Mouse (Mus musculus) limb, embryonic 13.5 days (tissue): ENCODE measurements around the gene Mbtps2. TPM values are rescaled to one million over a fixed set of nuclear protein-coding genes. Genes with fewer than 3 reads are reported as not detected.

ENCODE experiments used
- ATAC-seq: fragments of 200-750 bp; cut with Nextera tagmentation; 2 replicates; pipeline ENCODE4 v1.8.0; 2017; ENCODE audit warnings: low read depth, moderate number of reproducible peaks, moderate TSS enrichment; ENCODE audit not compliant: low FRiP score
- H3K27ac ChIP-seq: fragments of 300-500 bp; sonication (generic); 2 replicates; pipeline ENCODE4 v1.5.1; 2015; ENCODE audit warnings: inconsistent platforms, mild to moderate bottlenecking, moderate library complexity
- H3K27me3 ChIP-seq: fragments of 300-500 bp; sonication (generic); 2 replicates; pipeline ENCODE4 v1.6.1; 2015; ENCODE audit warnings: mild to moderate bottlenecking, inconsistent platforms
- H3K36me3 ChIP-seq: fragments of 300-500 bp; sonication (generic); 2 replicates; pipeline ENCODE4 v1.6.1; 2015; ENCODE audit warnings: inconsistent platforms, mild to moderate bottlenecking, moderate library complexity
- H3K4me1 ChIP-seq: fragments of 300-500 bp; sonication (generic); 2 replicates; pipeline ENCODE4 v1.6.1; 2015; ENCODE audit warnings: inconsistent platforms
- H3K4me2 ChIP-seq: fragments of 300-500 bp; sonication (generic); replicated peaks from 2 replicates; pipeline ENCODE4 v1.6.1; 2015; ENCODE audit warnings: inconsistent platforms, mild to moderate bottlenecking, moderate library complexity
- H3K4me3 ChIP-seq: fragments of 300-500 bp; sonication (generic); 2 replicates; pipeline ENCODE4 v1.5.1; 2015; ENCODE audit warnings: moderate library complexity, mild to moderate bottlenecking, inconsistent platforms
- H3K9ac ChIP-seq: fragments of 300-500 bp; sonication (generic); 2 replicates; pipeline ENCODE4 v1.6.1; 2015; ENCODE audit warnings: mild to moderate bottlenecking, inconsistent platforms
- H3K9me3 ChIP-seq: fragments of 300-500 bp; sonication (generic); 2 replicates; pipeline ENCODE4 v1.6.1; 2016; ENCODE audit warnings: inconsistent platforms
- WGBS: fragments of 180-500 bp; shearing (Covaris S2); methylation state at CpG from one replicate; pipeline ENCODE4 v1.1.7; 2015; 5-methylcytosine and 5-hydroxymethylcytosine counted together
- polyA plus RNA-seq: library from polyadenylated mRNA; unstranded; fragments of >200 nt; fragmentation: Nextera tagmentation; extraction: Ambion mirVana; gene quantifications from 2 replicates; pipeline ENCODE4 v1.2.1, GENCODE M21; 2015

Gene Mbtps2
- polyA plus RNA-seq, 1 experiment from 2014 or later, result 25.7 TPM

GRCm38 (mm10) chrX:157493159-157493558 lies 105.4 kb downstream of the Mbtps2 start:
- no peaks in the 10 kb centered on the region for H3K9me3 ChIP-seq
- H3K27ac ChIP-seq, result no peak overlapping the region
- H3K9ac ChIP-seq, result no peak overlapping the region
- no peak overlapping the region for H3K4me3 ChIP-seq
- peaks cover 13% of the 10 kb centered on the region; the same call in 1 of the 2 replicates for H3K27me3 ChIP-seq
- H3K4me1 ChIP-seq, result peaks cover 5% of the 10 kb centered on the region; the same call in 1 of the 2 replicates
- H3K36me3 ChIP-seq, result no peaks in the 10 kb centered on the region
- 89% methylated on average over 4 of the region's 4 CpGs for WGBS
- H3K4me2 ChIP-seq, result no peak overlapping the region
- no peak for ATAC-seq

- H3K27ac ChIP-seq, result peak within 1 kb of the TSS; percentile 69
- ATAC-seq, result peak; percentile 91
- H3K9ac ChIP-seq, result peak within 1 kb of the TSS; percentile 82
- H3K27me3 ChIP-seq, result peaks cover 13% of the 10 kb centered on the region; the same call in 1 of the 2 replicates
- H3K36me3 ChIP-seq, result no peaks in the 10 kb centered on the region
- 18% methylated on average over 17 of the region's 45 CpGs for WGBS
- H3K4me3 ChIP-seq, result peak within 1 kb of the TSS; percentile 65
- H3K9me3 ChIP-seq, result no peaks in the 10 kb centered on the region
- peak within 1 kb of the TSS; percentile 64 for H3K4me2 ChIP-seq
- peaks cover 5% of the 10 kb centered on the region; the same call in 1 of the 2 replicates for H3K4me1 ChIP-seq
Observed at GRCm38 (mm10) chrX:157491944-157492726, 106.4 kb downstream of the Mbtps2 start, which contains the start of gene Sms. Sms (minus strand) TSS chrX:157492287.

- peak overlapping the region; percentile 69 for H3K27ac ChIP-seq
- H3K4me1 ChIP-seq, result peaks cover 5% of the 10 kb centered on the region; the same call in 1 of the 2 replicates
- no peaks in the 10 kb centered on the region for H3K36me3 ChIP-seq
- H3K4me3 ChIP-seq, result peak overlapping the region; percentile 65
- H3K9me3 ChIP-seq, result no peaks in the 10 kb centered on the region
- peak overlapping the region; percentile 64 for H3K4me2 ChIP-seq
- 21% methylated on average over 41 of the region's 104 CpGs for whole genome bisulfite sequencing
- peaks cover 13% of the 10 kb centered on the region; the same call in 1 of the 2 replicates for H3K27me3 ChIP-seq
- peak overlapping the region; percentile 82 for H3K9ac ChIP-seq
- ATAC-seq, result peak; percentile 61
Observed at GRCm38 (mm10) chrX:157491145-157491935, 107.2 kb downstream of the Mbtps2 start.

GRCm38 (mm10) chrX:157490769-157491144 lies 107.8 kb downstream of the Mbtps2 start:
- Histone ChIP-seq H3K9me3 (no peaks in the 10 kb centered on the region), H3K4me2 (peak overlapping the region; percentile 64), H3K4me1 (peaks cover 5% of the 10 kb centered on the region; the same call in 1 of the 2 replicates), H3K9ac (peak overlapping the region; percentile 82), H3K36me3 (no peaks in the 10 kb centered on the region), H3K4me3 (peak overlapping the region; percentile 65), H3K27ac (no peak overlapping the region), H3K27me3 (peaks cover 13% of the 10 kb centered on the region; the same call in 1 of the 2 replicates)
- no peak for ATAC-seq
- WGBS, result 14% methylated on average over 12 of the region's 12 CpGs

- WGBS, result 26% methylated on average over 9 of the region's 9 CpGs
- Histone ChIP-seq H3K27me3 (peaks cover 13% of the 10 kb centered on the region; the same call in 1 of the 2 replicates), H3K36me3 (no peaks in the 10 kb centered on the region), H3K9me3 (no peaks in the 10 kb centered on the region), H3K9ac (peak overlapping the region; percentile 82), H3K4me3 (peak overlapping the region; percentile 65), H3K4me1 (peaks cover 5% of the 10 kb centered on the region; the same call in 1 of the 2 replicates), H3K27ac (no peak overlapping the region), H3K4me2 (peak overlapping the region; percentile 64)
- ATAC-seq, result no peak
Observed at GRCm38 (mm10) chrX:157489871-157490721, 108.4 kb downstream of the Mbtps2 start.

GRCm38 (mm10) chrX:157488831-157489230 lies 109.7 kb downstream of the Mbtps2 start:
- Histone ChIP-seq H3K4me2 (no peak overlapping the region), H3K36me3 (no peaks in the 10 kb centered on the region), H3K4me3 (no peak overlapping the region), H3K27ac (no peak overlapping the region), H3K9me3 (no peaks in the 10 kb centered on the region), H3K4me1 (peaks cover 5% of the 10 kb centered on the region; the same call in 1 of the 2 replicates), H3K9ac (no peak overlapping the region), H3K27me3 (peaks cover 13% of the 10 kb centered on the region; the same call in 1 of the 2 replicates)
- no peak for ATAC-seq
- 74% methylated on average over 3 of the region's 3 CpGs for WGBS

- Histone ChIP-seq H3K9ac (no peak overlapping the region), H3K4me3 (no peak overlapping the region), H3K9me3 (no peaks in the 10 kb centered on the region), H3K27me3 (peaks cover 8% of the 10 kb centered on the region; the same call in 1 of the 2 replicates), H3K4me2 (no peak overlapping the region), H3K27ac (no peak overlapping the region), H3K36me3 (no peaks in the 10 kb centered on the region), H3K4me1 (peaks cover 5% of the 10 kb centered on the region; the same call in 1 of the 2 replicates)
- ATAC-seq, result no peak
- WGBS, result 63% methylated on average over 2 of the region's 2 CpGs
Observed at GRCm38 (mm10) chrX:157486765-157487164, 111.8 kb downstream of the Mbtps2 start.

Other genes with a start within 250 kb of the Mbtps2 start
- 2.9 and 3.6 TPM in 2 replicates for gene Phex, start 183.4 kb downstream of the Mbtps2 start, polyA plus RNA-seq
- gene Sms, start 106.4 kb downstream of the Mbtps2 start, polyA plus RNA-seq, result 56.4 and 59.9 TPM in 2 replicates
- gene Yy2, start 29.7 kb downstream of the Mbtps2 start, polyA plus RNA-seq, result 4.6 and 5.3 TPM in 2 replicates
- 21.1 and 22.2 TPM in 2 replicates for gene Smpx, start 100.2 kb upstream of the Mbtps2 start, polyA plus RNA-seq
- gene Klhl34, start 219.7 kb upstream of the Mbtps2 start, polyA plus RNA-seq, result 1.4 TPM in 2 replicates